Mouse (Mus musculus): Measurements from ENCODE around the gene Cyp39a1. TPM values are rescaled to one million over a fixed set of nuclear protein-coding genes. Genes with fewer than 3 reads are reported as not detected.

Gene Cyp39a1
- polyA plus RNA-seq, 1 experiment from 2014 or later: 36.0 TPM

DNA sequence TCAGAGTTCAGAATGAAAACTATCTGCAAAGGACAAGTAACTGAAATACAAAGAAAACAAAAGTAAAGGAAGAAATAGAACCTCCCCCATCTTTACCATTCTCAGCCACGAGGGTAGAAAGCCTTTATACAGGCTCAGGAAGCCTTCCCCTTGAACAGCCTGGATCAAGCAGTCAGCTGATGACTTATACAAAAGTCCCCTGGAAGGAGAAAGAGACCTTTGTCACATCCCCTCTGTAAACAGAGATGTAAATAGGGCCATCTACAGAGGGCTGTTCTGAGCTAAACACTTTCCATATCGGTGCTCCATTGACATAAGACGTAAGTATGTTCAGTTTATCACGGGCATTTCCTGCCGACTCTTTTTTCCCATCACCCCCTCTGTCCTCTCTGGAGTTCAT is 20.3 kb upstream of the Cyp39a1 start:
- H3K27me3 ChIP-seq (ENCODE audit: low read depth, poor library complexity, severe bottlenecking): no peaks in the 10 kb centered on the region
- H3K4me1 ChIP-seq: peaks cover 4% of the 10 kb centered on the region; the same call in 1 of the 2 replicates
- no peaks in the 10 kb centered on the region for H3K9me3 ChIP-seq (replicated peaks)
- 63% methylated on average over 5 of the region's 5 CpGs for WGBS
- no peak for DNase-seq (ENCODE audit: low spot score)
- H3K4me3 ChIP-seq: no peak overlapping the region
- H3K27ac ChIP-seq (replicated peaks): no peak overlapping the region
- H3K36me3 ChIP-seq: peaks cover 91% of the 10 kb centered on the region

DNA sequence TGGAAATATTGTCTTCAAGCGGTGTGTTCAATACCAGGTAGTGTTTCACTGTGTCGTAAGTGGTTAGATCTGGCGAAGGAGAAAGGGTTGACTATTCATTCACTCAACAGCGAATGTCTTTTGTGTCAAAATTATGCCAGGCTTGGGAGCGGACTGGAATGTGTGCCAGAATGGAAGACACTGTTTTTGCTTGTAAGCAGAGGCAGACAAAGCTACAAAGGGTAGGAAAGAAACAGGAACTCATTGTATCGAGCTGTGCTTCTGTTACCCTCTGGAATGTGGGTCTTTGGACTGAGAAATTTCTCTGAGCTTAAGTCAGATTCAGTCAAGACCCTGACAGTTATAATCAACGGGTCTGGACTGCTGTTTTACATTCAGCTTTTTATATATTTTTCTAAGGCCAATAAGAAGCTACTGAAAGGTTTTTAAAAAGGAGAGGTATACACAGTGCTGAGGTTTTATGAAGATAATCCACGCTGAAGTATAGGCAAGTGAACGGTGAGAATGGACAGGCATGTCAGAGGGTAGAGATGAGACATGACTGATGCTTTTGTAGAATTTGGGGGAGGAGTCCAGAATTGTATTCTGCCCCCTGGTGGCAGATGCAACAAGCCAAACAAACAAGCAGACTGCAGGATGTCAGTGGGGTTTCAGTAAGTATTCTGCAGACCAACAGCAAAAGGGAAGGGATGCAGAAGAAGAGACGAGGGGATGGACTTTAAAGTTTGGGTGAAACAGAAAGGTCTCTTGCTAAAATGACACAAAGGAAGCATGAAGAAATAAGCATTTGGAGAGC is 17.4 kb upstream of the Cyp39a1 start:
- no peak overlapping the region for H3K27ac ChIP-seq (replicated peaks)
- H3K9me3 ChIP-seq (replicated peaks): no peaks in the 10 kb centered on the region
- H3K4me1 ChIP-seq: peaks cover 4% of the 10 kb centered on the region; the same call in 1 of the 2 replicates
- WGBS: 88% methylated on average over 10 of the region's 10 CpGs
- peaks cover 81% of the 10 kb centered on the region for H3K36me3 ChIP-seq
- H3K4me3 ChIP-seq: no peak overlapping the region
- H3K27me3 ChIP-seq (ENCODE audit: low read depth, poor library complexity, severe bottlenecking): no peaks in the 10 kb centered on the region
- no peak for DNase-seq (ENCODE audit: low spot score)

DNA sequence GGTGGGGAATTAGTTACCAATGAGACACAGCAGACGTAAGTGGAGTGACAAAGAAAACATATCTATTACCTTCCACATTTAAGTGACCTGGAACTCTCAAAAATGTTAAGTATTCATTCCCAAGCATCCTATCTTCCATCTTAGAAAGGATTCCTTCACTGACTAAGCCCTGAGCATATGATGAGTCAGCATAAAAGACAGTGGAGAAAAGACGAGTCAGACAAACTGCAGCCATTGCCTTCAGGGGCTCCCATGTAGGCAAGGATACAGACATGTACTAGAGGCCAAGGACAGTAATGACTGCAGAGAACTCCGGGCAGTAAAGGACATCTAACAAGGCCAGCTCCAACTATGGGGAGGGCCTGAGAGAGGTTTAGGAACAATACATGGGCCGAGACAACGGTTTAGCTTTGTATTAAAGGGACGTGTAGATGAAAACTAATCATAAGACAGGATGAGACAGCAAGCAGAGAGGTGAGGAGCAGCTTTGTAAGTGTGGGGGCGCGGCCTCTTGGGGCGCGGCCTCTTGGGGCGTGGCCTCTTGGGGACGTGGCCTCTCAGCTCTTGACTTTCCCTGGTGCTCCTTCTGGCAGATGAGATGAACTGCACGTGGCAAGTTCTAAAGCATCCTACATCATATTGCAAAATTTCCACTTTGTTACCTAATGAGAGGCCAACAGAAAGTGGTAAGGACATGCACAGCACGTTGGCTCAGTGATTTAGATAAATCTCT is 15.7 kb upstream of the Cyp39a1 start:
- Histone ChIP-seq H3K4me3 (no peak overlapping the region), H3K27me3 (ENCODE audit: low read depth, poor library complexity, severe bottlenecking) (no peaks in the 10 kb centered on the region), H3K4me1 (peaks cover 4% of the 10 kb centered on the region; the same call in 1 of the 2 replicates), H3K36me3 (peaks cover 70% of the 10 kb centered on the region), H3K27ac (replicated peaks) (no peak overlapping the region), H3K9me3 (replicated peaks) (no peaks in the 10 kb centered on the region)
- 74% methylated on average over 14 of the region's 14 CpGs for WGBS
- no peak for DNase-seq (ENCODE audit: low spot score)

DNA sequence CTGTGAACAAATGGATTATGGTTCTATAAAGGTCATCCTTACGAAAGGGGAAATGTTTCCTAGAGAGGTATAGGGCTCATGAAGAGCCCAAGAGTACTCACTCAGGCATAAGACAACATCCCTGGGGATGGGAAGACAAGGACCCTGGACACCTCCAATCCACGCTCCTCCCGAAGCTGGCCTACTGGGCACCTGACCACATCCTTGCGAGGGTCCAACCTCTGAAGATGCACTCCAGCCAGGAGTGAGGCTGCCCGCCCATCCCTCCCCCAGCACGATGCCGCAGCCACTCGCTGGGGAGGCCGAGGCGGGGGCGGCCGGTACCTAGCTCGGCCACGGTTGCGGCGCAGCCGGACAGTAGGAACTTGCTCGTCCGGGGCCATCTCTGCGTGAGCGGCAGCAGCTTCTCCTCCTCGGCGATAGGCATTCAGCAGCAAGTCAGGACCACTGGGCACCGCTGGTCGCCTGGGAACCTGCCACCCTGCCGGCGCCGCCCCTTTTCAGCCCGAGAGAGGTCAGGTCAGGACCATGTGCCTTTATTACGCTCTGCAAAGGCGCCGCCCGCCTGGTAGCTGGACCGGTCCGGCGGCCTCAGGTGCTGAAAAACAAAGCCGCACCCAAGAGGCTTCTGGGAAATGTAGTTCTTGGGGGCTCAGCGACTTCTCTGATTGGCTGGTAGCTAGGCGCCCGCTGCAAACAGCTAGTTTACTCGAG is 492 bp upstream of the Cyp39a1 start, which contains the start of gene Slc25a27:
TSS of gene Slc25a27 (minus strand) at position 639 of the 714 bp plus-strand sequence.
- peak within 1 kb of the TSS; percentile 93 for H3K27ac ChIP-seq (replicated peaks)
- H3K9me3 ChIP-seq (replicated peaks): no peaks in the 10 kb centered on the region
- H3K4me3 ChIP-seq: peak within 1 kb of the TSS; percentile 93
- peak; percentile 90 for DNase-seq (ENCODE audit: low spot score)
- H3K36me3 ChIP-seq: peaks cover 22% of the 10 kb centered on the region
- WGBS: under 1% methylated on average over 41 of the region's 41 CpGs
- peaks cover 40% of the 10 kb centered on the region for H3K4me1 ChIP-seq
- H3K27me3 ChIP-seq (ENCODE audit: low read depth, poor library complexity, severe bottlenecking): no peaks in the 10 kb centered on the region

DNA sequence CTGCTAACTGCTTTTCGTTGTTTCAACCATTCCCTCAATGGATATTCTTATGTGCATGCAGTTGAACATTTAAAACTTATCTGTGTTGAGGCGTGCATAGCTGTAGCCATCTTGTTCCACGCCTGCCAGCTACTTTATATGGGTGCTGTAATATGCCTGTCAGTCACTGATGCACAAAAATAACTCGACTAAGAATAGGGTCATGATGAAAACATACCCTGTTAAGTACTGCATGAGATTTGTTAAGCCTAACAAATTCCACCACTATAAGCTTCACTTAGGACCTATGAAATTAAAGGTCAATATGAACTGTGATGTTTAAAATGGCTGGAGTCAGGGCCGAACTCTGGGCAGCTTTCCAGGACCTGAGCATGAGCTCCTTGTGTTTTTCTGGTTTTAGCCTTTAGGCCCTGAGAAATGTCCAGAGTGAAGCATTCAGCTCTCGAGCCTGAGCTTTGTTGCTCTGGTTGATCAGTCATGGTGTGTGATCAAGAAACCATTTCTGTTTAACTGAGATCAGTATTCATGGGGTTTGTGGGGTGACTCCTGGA is 2.0 kb downstream of the Cyp39a1 start:
- no peak for DNase-seq (ENCODE audit: low spot score)
- Histone ChIP-seq H3K27ac (replicated peaks) (no peak overlapping the region), H3K4me1 (peaks cover 40% of the 10 kb centered on the region), H3K36me3 (no peaks in the 10 kb centered on the region), H3K9me3 (replicated peaks) (no peaks in the 10 kb centered on the region), H3K4me3 (peak overlapping the region; percentile 93), H3K27me3 (ENCODE audit: low read depth, poor library complexity, severe bottlenecking) (no peaks in the 10 kb centered on the region)
- WGBS: 81% methylated on average over 6 of the region's 6 CpGs

DNA sequence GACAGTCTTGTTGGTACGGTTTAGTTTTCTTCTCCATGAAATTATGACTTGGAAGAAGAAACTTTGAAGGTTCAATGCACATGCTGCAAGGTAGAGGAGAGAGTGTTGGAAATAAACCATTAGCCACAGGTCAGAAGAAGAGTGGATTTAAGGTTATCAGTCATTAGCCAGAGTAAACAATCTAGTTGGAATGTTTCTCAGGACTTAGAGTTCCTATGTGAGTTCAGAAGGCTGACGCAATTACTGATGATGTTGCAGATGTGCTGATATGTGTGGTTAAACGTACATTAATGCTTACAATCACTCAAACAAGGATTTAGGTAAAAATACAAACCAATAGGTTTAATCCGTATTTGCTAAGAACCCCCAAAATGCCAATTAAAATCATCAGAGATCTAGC is 4.7 kb downstream of the Cyp39a1 start:
- Histone ChIP-seq H3K9me3 (replicated peaks) (no peaks in the 10 kb centered on the region), H3K27me3 (ENCODE audit: low read depth, poor library complexity, severe bottlenecking) (no peaks in the 10 kb centered on the region), H3K27ac (replicated peaks) (no peak overlapping the region), H3K4me1 (peaks cover 21% of the 10 kb centered on the region), H3K4me3 (no peak overlapping the region), H3K36me3 (0 out of 2 replicates have a peak, but pooled peaks cover under 1% of the 10 kb centered on the region)
- no peak for DNase-seq (ENCODE audit: low spot score)
- WGBS: 89% methylated on average over 4 of the region's 4 CpGs

DNA sequence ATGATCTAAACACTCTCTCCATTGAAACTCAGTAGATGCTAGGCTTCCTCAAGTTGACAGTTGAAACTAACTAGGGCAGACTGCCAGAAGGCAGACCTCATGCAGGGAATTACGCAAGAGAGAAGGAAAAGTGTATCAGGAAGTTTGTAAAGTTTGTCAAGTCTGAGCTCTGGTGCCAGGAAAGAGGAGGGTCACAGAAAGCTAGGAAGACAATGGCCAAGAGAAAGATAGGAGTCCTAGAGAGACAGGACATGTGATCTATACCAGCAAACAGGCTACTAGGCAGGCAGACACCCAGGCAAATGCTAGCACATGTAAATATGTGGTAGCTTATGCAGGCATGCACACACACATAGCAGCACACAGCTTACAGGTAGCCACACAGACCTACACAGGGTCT is 8.0 kb downstream of the Cyp39a1 start:
- no peaks in the 10 kb centered on the region for H3K4me1 ChIP-seq
- no peaks in the 10 kb centered on the region for H3K27me3 ChIP-seq (ENCODE audit: low read depth, poor library complexity, severe bottlenecking)
- H3K36me3 ChIP-seq: peaks cover 20% of the 10 kb centered on the region
- H3K27ac ChIP-seq (replicated peaks): no peak overlapping the region
- WGBS: 79% methylated on average over 1 of the region's 1 CpGs
- DNase-seq (ENCODE audit: low spot score): no peak
- H3K4me3 ChIP-seq: no peak overlapping the region
- no peaks in the 10 kb centered on the region for H3K9me3 ChIP-seq (replicated peaks)

DNA sequence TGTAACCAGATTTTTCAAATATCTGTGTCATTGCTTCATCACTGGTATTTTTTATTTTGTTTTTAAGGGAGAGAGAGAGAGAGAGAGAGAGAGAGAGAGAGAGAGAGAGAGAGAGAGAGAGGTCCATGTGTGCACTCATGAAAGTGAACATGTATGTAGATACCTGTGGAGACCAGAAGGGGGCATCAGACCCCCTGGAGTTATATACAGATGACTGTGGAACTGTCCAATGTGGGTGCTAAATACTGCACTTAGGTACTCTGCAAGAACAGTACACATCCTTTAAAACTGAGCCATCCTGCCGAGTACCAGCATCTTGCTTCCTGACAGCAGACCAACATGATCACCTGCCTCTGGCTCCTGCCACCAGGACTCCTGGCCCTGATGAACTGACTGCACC is 9.0 kb downstream of the Cyp39a1 start:
- no peak overlapping the region for H3K4me3 ChIP-seq
- H3K27me3 ChIP-seq (ENCODE audit: low read depth, poor library complexity, severe bottlenecking): no peaks in the 10 kb centered on the region
- 95% methylated on average over 1 of the region's 1 CpGs for WGBS
- no peak for DNase-seq (ENCODE audit: low spot score)
- H3K9me3 ChIP-seq (replicated peaks): no peaks in the 10 kb centered on the region
- H3K27ac ChIP-seq (replicated peaks): no peak overlapping the region
- peaks cover 29% of the 10 kb centered on the region for H3K36me3 ChIP-seq
- no peaks in the 10 kb centered on the region for H3K4me1 ChIP-seq

DNA sequence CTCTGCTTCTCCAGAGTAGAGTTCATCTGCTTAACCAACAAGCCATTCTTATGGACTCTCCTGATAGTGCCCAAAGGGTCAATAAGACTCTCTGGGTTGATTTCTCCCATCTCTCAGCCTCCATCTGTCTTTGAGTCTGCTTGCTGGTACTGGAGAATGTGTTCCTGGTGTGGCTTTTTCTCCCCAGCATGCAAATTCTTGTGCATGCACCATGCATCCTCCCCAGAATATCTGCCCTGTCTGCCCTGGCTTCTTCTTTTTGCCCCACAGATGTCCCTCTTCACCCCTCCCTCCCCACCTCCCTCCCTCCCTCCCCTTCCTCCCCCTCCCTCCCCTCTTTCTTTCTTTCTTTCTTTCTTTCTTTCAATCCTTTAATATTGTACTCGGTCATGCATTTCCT is 10.1 kb downstream of the Cyp39a1 start:
- Histone ChIP-seq H3K36me3 (peaks cover 35% of the 10 kb centered on the region), H3K27ac (replicated peaks) (no peak overlapping the region), H3K4me3 (no peak overlapping the region), H3K4me1 (no peaks in the 10 kb centered on the region), H3K27me3 (ENCODE audit: low read depth, poor library complexity, severe bottlenecking) (no peaks in the 10 kb centered on the region), H3K9me3 (replicated peaks) (no peaks in the 10 kb centered on the region)
- 78% methylated on average over 1 of the region's 1 CpGs for WGBS
- DNase-seq (ENCODE audit: low spot score): no peak

DNA sequence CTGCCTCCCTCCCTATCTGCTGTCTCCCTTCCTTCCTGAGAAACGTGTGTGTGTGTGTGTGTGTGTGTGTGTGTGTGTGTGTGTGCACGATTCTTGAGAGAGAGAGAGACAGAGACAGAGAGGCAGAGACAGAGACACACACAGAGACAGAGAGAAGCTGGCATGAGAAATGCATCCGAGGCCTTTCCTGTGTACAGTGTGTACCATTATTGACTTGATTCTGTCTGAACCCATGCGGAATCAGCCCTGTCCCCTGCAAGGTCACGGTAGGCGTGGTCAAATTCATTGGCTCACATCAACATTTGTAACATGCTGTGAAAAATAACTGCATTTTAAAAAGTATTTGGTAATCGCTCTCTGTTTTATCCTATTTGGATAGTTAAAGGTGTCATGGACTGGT is 16.9 kb downstream of the Cyp39a1 start:
- Histone ChIP-seq H3K27me3 (ENCODE audit: low read depth, poor library complexity, severe bottlenecking) (no peaks in the 10 kb centered on the region), H3K27ac (replicated peaks) (no peak overlapping the region), H3K4me3 (no peak overlapping the region), H3K4me1 (no peaks in the 10 kb centered on the region), H3K36me3 (peaks cover 73% of the 10 kb centered on the region), H3K9me3 (replicated peaks) (no peaks in the 10 kb centered on the region)
- WGBS: 91% methylated on average over 7 of the region's 7 CpGs
- no peak for DNase-seq (ENCODE audit: low spot score)

DNA sequence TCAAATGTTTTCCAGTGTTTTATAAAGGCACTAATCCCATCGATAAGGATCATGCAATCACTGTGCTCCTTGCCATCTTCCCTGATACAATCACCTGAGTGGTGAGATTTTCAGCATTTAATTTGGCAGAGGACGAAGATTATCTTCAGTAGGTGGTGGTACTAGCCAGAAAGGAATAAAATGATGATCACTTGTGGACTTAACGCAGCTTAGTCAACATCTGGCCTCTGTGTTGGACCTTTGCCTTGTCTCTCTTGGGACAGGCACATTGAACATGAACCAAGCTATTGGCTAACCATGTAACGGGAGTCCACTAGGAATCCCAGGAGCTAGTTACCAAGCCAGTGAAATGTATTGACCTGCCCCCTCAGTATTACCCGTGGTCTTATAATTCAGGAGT is 17.4 kb downstream of the Cyp39a1 start:
- Histone ChIP-seq H3K36me3 (peaks cover 69% of the 10 kb centered on the region), H3K4me1 (no peaks in the 10 kb centered on the region), H3K9me3 (replicated peaks) (no peaks in the 10 kb centered on the region), H3K27me3 (ENCODE audit: low read depth, poor library complexity, severe bottlenecking) (no peaks in the 10 kb centered on the region), H3K27ac (replicated peaks) (no peak overlapping the region), H3K4me3 (no peak overlapping the region)
- DNase-seq (ENCODE audit: low spot score): no peak
- WGBS: 90% methylated on average over 5 of the region's 5 CpGs

DNA sequence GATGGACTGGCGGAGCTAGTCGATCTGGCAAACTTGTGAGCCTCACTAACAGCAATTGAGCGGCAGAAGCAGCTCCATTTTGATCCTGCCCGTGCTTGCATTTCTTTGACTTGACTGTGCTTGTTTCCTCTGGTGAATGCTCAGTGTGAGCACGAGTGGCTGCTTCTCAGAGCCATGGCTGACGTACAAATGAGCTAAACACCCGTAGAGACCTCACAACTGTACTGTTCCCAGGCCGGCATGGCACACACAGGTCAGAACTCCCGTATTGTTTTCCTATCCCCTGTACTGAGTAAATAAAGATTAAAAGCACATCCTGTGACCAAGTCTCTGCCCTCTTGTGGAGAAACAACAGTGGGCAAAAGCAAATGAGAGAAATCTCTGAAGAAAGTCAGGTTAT is 22.4 kb downstream of the Cyp39a1 start:
- Histone ChIP-seq H3K27me3 (ENCODE audit: low read depth, poor library complexity, severe bottlenecking) (no peaks in the 10 kb centered on the region), H3K9me3 (replicated peaks) (no peaks in the 10 kb centered on the region; the same call in 1 of the 2 replicates), H3K4me1 (no peaks in the 10 kb centered on the region), H3K36me3 (peaks cover 66% of the 10 kb centered on the region), H3K27ac (replicated peaks) (no peak overlapping the region), H3K4me3 (no peak overlapping the region)
- 87% methylated on average over 9 of the region's 9 CpGs for WGBS
- DNase-seq (ENCODE audit: low spot score): no peak

Data from midbrain, embryonic 10.5 days (tissue).